Mouse (Mus musculus): ENCODE data around the gene Taf9b.
"Not testable (repeated sequence)": the region's sequence is repeated elsewhere in the genome, so short reads cannot be mapped to it uniquely, and the experiment has no call there.

Taf9b gene

GRCm38 (mm10) chrX:106221058-106221457 is at the start of gene Taf9b:
Gene Taf9b, minus strand, starts transcription at chrX:106221158.
- no peak for DNase-seq (ENCODE audit: low spot score)

GRCm38 (mm10) chrX:106255276-106255675 is 34.3 kb upstream of the Taf9b start, which contains the start of gene Fnd3c2:
Gene Fnd3c2, minus strand, starts transcription at chrX:106255376.
- no peak for DNase-seq (ENCODE audit: low spot score)

DNA sequence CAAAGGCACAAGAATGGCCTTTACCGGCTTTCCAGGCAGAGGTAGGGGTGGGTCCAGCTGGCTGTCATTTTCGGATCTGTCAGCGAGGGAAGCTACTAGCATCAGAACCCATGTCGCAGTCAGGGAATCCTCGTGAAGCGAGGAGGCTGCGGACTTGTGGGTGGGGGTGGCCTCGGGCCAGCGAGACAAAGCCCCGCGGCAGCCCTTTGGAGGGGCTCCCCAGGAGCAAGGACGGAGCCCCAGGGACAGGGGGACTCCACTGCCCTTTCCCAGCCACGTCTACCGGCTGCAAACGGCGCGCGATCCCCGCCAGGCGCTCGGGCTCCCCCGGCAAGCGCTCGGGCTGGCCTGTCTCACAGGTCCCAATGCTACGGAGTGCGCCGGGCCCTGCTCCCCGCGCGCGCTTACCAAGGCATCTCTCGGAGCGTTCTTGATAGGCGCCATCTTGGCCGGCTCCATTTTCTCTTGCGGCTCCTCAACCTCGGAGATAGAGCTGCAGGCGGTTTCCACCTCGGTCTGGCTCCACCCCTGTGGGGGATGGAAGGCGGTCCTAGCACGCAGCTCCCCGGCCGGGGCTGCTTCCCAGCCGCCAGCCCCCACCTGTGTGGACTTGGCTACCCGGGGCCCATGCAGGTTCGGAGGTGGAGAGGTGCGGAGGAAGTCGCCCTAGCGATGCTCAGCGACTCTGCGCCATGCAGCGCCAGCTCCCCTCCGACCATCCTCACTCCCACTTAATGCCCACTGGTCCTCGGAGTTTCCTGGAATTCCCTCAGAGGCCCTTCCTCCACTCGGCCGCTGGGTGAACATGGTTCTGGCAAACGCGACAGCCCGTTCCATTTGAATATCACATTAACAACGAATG is 1.6 kb downstream of the Taf9b start:
- DNase-seq (ENCODE audit: low spot score): peak; percentile 64

DNA sequence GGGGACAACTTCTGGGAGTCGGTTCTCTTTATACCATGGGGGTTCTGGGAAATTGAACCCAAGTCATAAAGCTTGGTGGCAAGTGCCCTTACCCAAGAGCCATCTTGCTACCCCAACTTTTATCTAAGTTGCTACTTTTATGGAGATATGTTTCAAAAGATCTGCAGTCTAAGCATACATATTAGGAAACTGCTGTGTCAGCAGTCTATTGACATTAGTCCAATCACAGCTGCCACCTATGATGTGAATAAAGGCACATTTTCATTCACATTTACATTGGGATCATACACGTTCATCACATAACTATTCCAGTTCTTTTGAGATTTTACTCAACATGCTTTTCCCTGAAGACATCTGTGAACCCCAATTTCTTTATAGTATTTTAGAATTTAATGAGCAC is 11.9 kb downstream of the Taf9b start:
- no peak for DNase-seq (ENCODE audit: low spot score)

GRCm38 (mm10) chrX:106198904-106199303 is 22.1 kb downstream of the Taf9b start:
- no peak for DNase-seq (ENCODE audit: low spot score)

- DNase-seq (ENCODE audit: low spot score): no peak
Measured at GRCm38 (mm10) chrX:106197308-106197707, 23.6 kb downstream of the Taf9b start.

- DNase-seq (ENCODE audit: low spot score): not testable (repeated sequence)
Measured at GRCm38 (mm10) chrX:106194361-106194760, 26.6 kb downstream of the Taf9b start.

DNA sequence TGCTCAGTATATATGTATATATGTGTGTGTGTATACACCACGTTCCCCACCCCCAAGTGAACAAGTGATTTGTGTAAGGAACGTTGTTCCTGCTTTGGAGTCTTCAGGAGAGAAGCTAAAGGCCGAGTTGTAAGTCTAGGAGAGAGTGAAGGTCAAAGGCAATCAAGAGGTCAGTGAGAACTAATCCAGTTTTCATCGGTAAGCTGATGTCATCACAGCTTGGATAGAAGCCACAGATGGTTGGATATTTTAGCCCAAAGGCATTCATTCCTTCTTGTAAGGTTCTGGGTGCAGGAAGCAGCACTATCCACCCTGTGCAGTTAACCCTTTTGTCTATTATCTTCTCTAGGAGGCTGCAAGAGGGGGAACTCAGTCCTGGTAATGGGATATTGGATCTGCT is 30.9 kb downstream of the Taf9b start:
- DNase-seq (ENCODE audit: low spot score): no peak

- no peak for DNase-seq (ENCODE audit: low spot score)
Measured at GRCm38 (mm10) chrX:106189356-106189755, 31.6 kb downstream of the Taf9b start.

- peak; percentile 5 for DNase-seq (ENCODE audit: low spot score)
Measured at GRCm38 (mm10) chrX:106187737-106188136, 33.2 kb downstream of the Taf9b start.

- DNase-seq (ENCODE audit: low spot score): peak; percentile 82
Measured at GRCm38 (mm10) chrX:106186713-106187649, 34.0 kb downstream of the Taf9b start, which contains the start of gene Pgk1. Gene Pgk1, plus strand, starts transcription at chrX:106187100.

GRCm38 (mm10) chrX:106185706-106186105 is 35.3 kb downstream of the Taf9b start:
- no peak for DNase-seq (ENCODE audit: low spot score)

- DNase-seq (ENCODE audit: low spot score): no peak
Measured at GRCm38 (mm10) chrX:106184279-106184678, 36.7 kb downstream of the Taf9b start.

DNA sequence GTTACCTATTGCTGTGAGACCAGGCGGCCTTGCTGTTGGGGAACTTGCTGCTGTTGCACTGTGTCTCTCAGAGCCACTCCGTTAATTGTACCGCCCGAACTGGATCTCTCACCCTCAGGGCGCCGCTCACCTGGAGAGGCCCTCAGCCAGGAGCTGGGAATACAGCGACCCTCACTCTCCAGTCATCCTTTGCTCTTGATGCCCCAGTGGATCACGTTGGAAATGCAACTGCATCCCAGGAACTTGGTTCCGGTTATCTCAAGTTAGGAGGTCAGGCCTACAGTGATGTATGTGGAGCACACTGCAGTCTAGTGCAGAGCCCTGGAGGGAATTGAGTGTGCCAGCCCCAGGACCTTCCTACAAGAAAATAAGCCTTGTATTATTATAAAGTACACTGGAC is 44.6 kb downstream of the Taf9b start:
- DNase-seq (ENCODE audit: low spot score): no peak

- DNase-seq (ENCODE audit: low spot score): no peak
Measured at GRCm38 (mm10) chrX:106171853-106172154, 49.2 kb downstream of the Taf9b start.

DNA sequence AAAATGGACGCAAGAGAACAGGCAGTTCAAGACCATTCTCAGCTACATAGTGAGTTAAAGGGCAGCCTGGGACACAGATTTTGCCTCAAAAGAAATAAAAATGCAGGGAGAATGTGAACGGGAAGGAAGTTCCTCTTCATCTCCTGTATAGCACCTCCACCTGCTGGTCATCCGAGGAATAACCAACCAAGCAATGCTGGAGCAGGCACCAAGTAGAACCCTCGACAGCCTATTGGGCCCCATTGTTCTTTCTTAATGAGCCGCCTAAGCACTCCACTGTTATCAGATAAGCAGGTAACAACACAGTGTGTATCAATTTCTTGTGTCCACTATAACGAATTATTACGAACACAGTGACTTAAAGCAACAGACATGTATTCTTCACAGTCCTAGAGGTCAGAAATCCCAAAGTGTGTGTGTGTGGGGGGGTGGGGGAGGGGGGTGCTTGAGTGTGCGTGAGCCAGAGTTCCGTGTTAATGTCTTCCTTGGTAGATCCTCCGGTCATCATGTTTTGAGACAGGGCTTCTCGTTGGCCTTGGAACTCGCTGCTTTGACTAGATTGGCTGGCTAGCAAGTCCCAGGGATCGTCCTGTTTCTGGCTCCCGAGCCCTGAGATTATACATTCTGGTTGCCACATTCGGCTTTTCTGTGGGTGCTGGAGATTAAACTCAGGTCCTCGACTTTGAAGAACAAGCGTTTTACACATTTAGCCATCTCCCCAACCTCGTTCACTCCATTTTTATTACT is 49.7 kb downstream of the Taf9b start:
- peak; percentile 45 for DNase-seq (ENCODE audit: low spot score)

GRCm38 (mm10) chrX:106165089-106165488 is 55.9 kb downstream of the Taf9b start:
- no peak for DNase-seq (ENCODE audit: low spot score)

DNA sequence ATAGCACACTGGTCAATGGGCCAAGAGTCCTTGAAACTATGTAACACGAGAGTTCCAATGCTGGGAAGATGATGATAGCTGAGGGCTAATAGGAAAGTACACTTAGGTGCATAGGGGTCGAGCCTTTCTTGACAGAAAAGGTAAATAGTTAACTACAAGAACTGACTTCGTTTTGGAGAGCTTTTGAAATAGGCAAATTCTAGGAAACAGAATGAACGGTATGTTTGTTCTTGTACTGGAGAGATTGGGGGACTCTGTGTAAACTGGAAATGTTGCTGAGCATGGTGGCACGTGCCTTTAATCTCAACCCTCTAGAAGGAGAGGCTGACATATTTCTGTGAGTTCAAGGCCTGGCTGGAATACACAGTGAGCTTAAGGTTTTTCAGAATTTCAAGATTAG is 56.4 kb downstream of the Taf9b start:
- DNase-seq (ENCODE audit: low spot score): no peak

- no peak for DNase-seq (ENCODE audit: low spot score)
Measured at GRCm38 (mm10) chrX:106163995-106164394, 57.0 kb downstream of the Taf9b start.
